Mouse (Mus musculus) hindbrain, postnatal 0 days (tissue): Measurements from ENCODE around the gene Exoc8. TPM values are rescaled to one million over a fixed set of nuclear protein-coding genes. Genes with fewer than 3 reads are reported as not detected.

Source experiments
- ATAC-seq: fragments of 200-750 bp; cut with Nextera tagmentation; 2 replicates; pipeline ENCODE4 v1.8.0; 2017; ENCODE audit warnings: mild to moderate bottlenecking, moderate TSS enrichment, moderate library complexity
- DNase-seq: peaks from one replicate; pipeline ENCODE4 v3.0.0-alpha.2; 2015; ENCODE audit warnings: low spot score
- H3K27ac ChIP-seq: fragments of 300-500 bp; sonication (generic); 2 replicates; pipeline ENCODE4 v1.5.1; 2014; ENCODE audit warnings: mild to moderate bottlenecking
- H3K27me3 ChIP-seq: fragments of 300-500 bp; sonication (generic); 2 replicates; pipeline ENCODE4 v1.6.1; 2014; ENCODE audit warnings: low read length, mixed read lengths; ENCODE audit not compliant: insufficient read depth
- H3K36me3 ChIP-seq: fragments of 300-500 bp; sonication (generic); 2 replicates; pipeline ENCODE4 v1.6.1; 2014; ENCODE audit warnings: low read length, mixed read lengths; ENCODE audit not compliant: insufficient read depth
- H3K4me1 ChIP-seq: fragments of 300-500 bp; sonication (generic); 2 replicates; pipeline ENCODE4 v1.6.1; 2014; ENCODE audit warnings: antibody characterized with exemption, low read length, mixed read lengths; ENCODE audit not compliant: insufficient read depth
- H3K4me2 ChIP-seq: fragments of 300-500 bp; sonication (generic); 2 replicates; pipeline ENCODE4 v1.6.1; 2014; ENCODE audit warnings: low read depth, mild to moderate bottlenecking, low read length, moderate library complexity, mixed read lengths
- H3K4me3 ChIP-seq: fragments of 300-500 bp; sonication (generic); 2 replicates; pipeline ENCODE4 v1.5.1; 2014; ENCODE audit warnings: low read length
- H3K9ac ChIP-seq: fragments of 300-500 bp; sonication (generic); replicated peaks from 2 replicates; pipeline ENCODE4 v1.6.1; 2014; ENCODE audit warnings: mild to moderate bottlenecking, low read length, moderate library complexity, mixed read lengths
- H3K9me3 ChIP-seq: fragments of 300-500 bp; sonication (generic); 2 replicates; pipeline ENCODE4 v1.6.1; 2016; ENCODE audit warnings: low read length, mixed read lengths
- CTCF ChIP-seq: IDR thresholded peaks from 2 replicates; pipeline ENCODE4 v1.5.1; 2016; ENCODE audit warnings: antibody characterized with exemption, control low read depth, low read depth
- WGBS: fragments of 180-500 bp; shearing (Covaris S2); extraction: QIAGEN DNeasy Blood & Tissue Kit; methylation state at CpG from one replicate; pipeline ENCODE4 v1.1.7; 2014; 5-methylcytosine and 5-hydroxymethylcytosine counted together
- polyA plus RNA-seq: library from polyadenylated mRNA; unstranded; fragments of >200 nt; fragmentation: Nextera tagmentation; extraction: Ambion mirVana; gene quantifications from 2 replicates; pipeline ENCODE4 v1.2.1, GENCODE M21; 2015
- total RNA-seq: library from RNA; depleted of rRNA; stranded (reverse); fragments of >200 nt; gene quantifications from 2 replicates; pipeline ENCODE4 v1.2.3, GENCODE M21; 2014

Gene Exoc8
- total and polyA plus RNA-seq, 2 experiments from 2014 or later = 10.8 to 36.8 TPM

GRCm38 (mm10) chr8:124930649-124931048 is 33.1 kb upstream of the Exoc8 start:
- H3K9me3 ChIP-seq = no peaks in the 10 kb centered on the region
- no peak for DNase-seq
- no peak overlapping the region for H3K27ac ChIP-seq
- no peaks in the 10 kb centered on the region for H3K36me3 ChIP-seq
- 79% methylated on average over 4 of the region's 4 CpGs for WGBS
- no peak for ATAC-seq
- no peak for TF ChIP-seq CTCF
- no peak overlapping the region for H3K4me2 ChIP-seq
- H3K4me1 ChIP-seq = no peaks in the 10 kb centered on the region
- H3K9ac ChIP-seq = no peak overlapping the region
- H3K27me3 ChIP-seq = no peaks in the 10 kb centered on the region
- H3K4me3 ChIP-seq = no peak overlapping the region

GRCm38 (mm10) chr8:124930086-124930485 is 32.6 kb upstream of the Exoc8 start:
- TF ChIP-seq CTCF = no peak
- Histone ChIP-seq H3K4me3 (no peak overlapping the region), H3K36me3 (no peaks in the 10 kb centered on the region), H3K9ac (no peak overlapping the region), H3K9me3 (no peaks in the 10 kb centered on the region), H3K4me2 (no peak overlapping the region), H3K27ac (no peak overlapping the region), H3K27me3 (no peaks in the 10 kb centered on the region), H3K4me1 (no peaks in the 10 kb centered on the region)
- WGBS = 86% methylated on average over 13 of the region's 13 CpGs
- no peak for DNase-seq
- no peak for ATAC-seq

- no peak overlapping the region for H3K27ac ChIP-seq
- 89% methylated on average over 11 of the region's 11 CpGs for WGBS
- no peak overlapping the region for H3K4me3 ChIP-seq
- no peak overlapping the region for H3K4me2 ChIP-seq
- no peaks in the 10 kb centered on the region for H3K4me1 ChIP-seq
- H3K36me3 ChIP-seq = no peaks in the 10 kb centered on the region
- no peak overlapping the region for H3K9ac ChIP-seq
- H3K9me3 ChIP-seq = no peaks in the 10 kb centered on the region
- TF ChIP-seq CTCF = no peak
- DNase-seq = no peak
- no peak for ATAC-seq
- no peaks in the 10 kb centered on the region for H3K27me3 ChIP-seq
These were observed 31.5 kb upstream of the Exoc8 start for GRCm38 (mm10) chr8:124929006-124929405.

- H3K27me3 ChIP-seq = no peaks in the 10 kb centered on the region
- H3K9ac ChIP-seq = no peak overlapping the region
- H3K9me3 ChIP-seq = no peaks in the 10 kb centered on the region
- DNase-seq = peak; percentile 59
- TF ChIP-seq CTCF = no peak
- H3K4me1 ChIP-seq = no peaks in the 10 kb centered on the region
- whole genome bisulfite sequencing = 70% methylated on average over 10 of the region's 10 CpGs
- H3K4me2 ChIP-seq = no peak overlapping the region
- no peak overlapping the region for H3K4me3 ChIP-seq
- H3K27ac ChIP-seq = no peak overlapping the region
- H3K36me3 ChIP-seq = no peaks in the 10 kb centered on the region
- peak; percentile 62; the same call in 1 of the 2 replicates for ATAC-seq
These were observed 28.9 kb upstream of the Exoc8 start for GRCm38 (mm10) chr8:124926351-124926771.

GRCm38 (mm10) chr8:124925544-124926266 is 28.2 kb upstream of the Exoc8 start:
- H3K4me2 ChIP-seq = no peak overlapping the region
- H3K9ac ChIP-seq = no peak overlapping the region
- no peaks in the 10 kb centered on the region for H3K9me3 ChIP-seq
- WGBS = 77% methylated on average over 14 of the region's 14 CpGs
- no peak for TF ChIP-seq CTCF
- ATAC-seq (no peak), DNase-seq (no peak)
- no peaks in the 10 kb centered on the region for H3K27me3 ChIP-seq
- no peaks in the 10 kb centered on the region for H3K4me1 ChIP-seq
- no peaks in the 10 kb centered on the region for H3K36me3 ChIP-seq
- H3K27ac ChIP-seq = no peak overlapping the region
- H3K4me3 ChIP-seq = no peak overlapping the region

GRCm38 (mm10) chr8:124923971-124924652 is 26.6 kb upstream of the Exoc8 start:
- ATAC-seq (no peak), DNase-seq (peak; percentile 17)
- WGBS = 69% methylated on average over 15 of the region's 15 CpGs
- TF ChIP-seq CTCF = no peak
- H3K27me3 ChIP-seq = no peaks in the 10 kb centered on the region
- H3K4me2 ChIP-seq = no peak overlapping the region
- no peaks in the 10 kb centered on the region for H3K9me3 ChIP-seq
- H3K9ac ChIP-seq = no peak overlapping the region
- no peaks in the 10 kb centered on the region for H3K4me1 ChIP-seq
- H3K27ac ChIP-seq = no peak overlapping the region
- no peaks in the 10 kb centered on the region for H3K36me3 ChIP-seq
- no peak overlapping the region for H3K4me3 ChIP-seq

GRCm38 (mm10) chr8:124922490-124923089 is 25.1 kb upstream of the Exoc8 start:
- ATAC-seq (no peak), DNase-seq (no peak)
- no peaks in the 10 kb centered on the region for H3K4me1 ChIP-seq
- no peaks in the 10 kb centered on the region for H3K36me3 ChIP-seq
- H3K4me3 ChIP-seq = no peak overlapping the region
- H3K27me3 ChIP-seq = no peaks in the 10 kb centered on the region
- no peak for TF ChIP-seq CTCF
- no peaks in the 10 kb centered on the region for H3K9me3 ChIP-seq
- H3K4me2 ChIP-seq = no peak overlapping the region
- 64% methylated on average over 11 of the region's 11 CpGs for WGBS
- H3K27ac ChIP-seq = no peak overlapping the region
- no peak overlapping the region for H3K9ac ChIP-seq
